18 mouse cellular contexts compared by ENCODE assay signal in genomic region chr10:51975587-51975986, GRCm38 (mm10). TPM values are rescaled to one million over a fixed set of nuclear protein-coding genes. Genes with fewer than 3 reads are reported as not detected.
"Had no signal": no experiment of that assay in that cellular context is flagged by ENCODE, and none has a peak within 500 bp of the region (broad histone marks: within the 10 kb centered on the region; RNA-seq: fewer than 3 reads in every experiment).

No protein-coding gene starts in this region.

- H3K27me3 ChIP-seq: neural tube, embryonic 12.5 days; neural tube, embryonic 13.5 days; neural tube, embryonic 15.5 days; stomach, embryonic 15.5 days had no signal

- H3K4me3 ChIP-seq: neural tube, embryonic 12.5 days; neural tube, embryonic 13.5 days; neural tube, embryonic 15.5 days; stomach, embryonic 15.5 days had no signal

- H3K4me2 ChIP-seq: neural tube, embryonic 12.5 days; neural tube, embryonic 13.5 days; neural tube, embryonic 15.5 days; stomach, embryonic 15.5 days had no signal

- H3K4me1 ChIP-seq: neural tube, embryonic 12.5 days; neural tube, embryonic 13.5 days; neural tube, embryonic 15.5 days; stomach, embryonic 15.5 days had no signal

- H3K9me3 ChIP-seq: neural tube, embryonic 12.5 days; neural tube, embryonic 13.5 days; neural tube, embryonic 15.5 days; stomach, embryonic 15.5 days had no signal

- DNase-seq: retina, postnatal 1 day; right cerebral cortex, postnatal 14 days; right cerebral cortex, postnatal 25 days; right cerebral cortex, postnatal 4 days; spleen, adult 18-20 months; thymus, adult 18-20 months; thymus, adult 2 months; thymus, postnatal 25 days; thymus, postnatal 36 days; thymus, postnatal 4 days had no signal

- H3K36me3 ChIP-seq: neural tube, embryonic 12.5 days; neural tube, embryonic 13.5 days; neural tube, embryonic 15.5 days; stomach, embryonic 15.5 days had no signal

- H3K27ac ChIP-seq: neural tube, embryonic 12.5 days; neural tube, embryonic 13.5 days; neural tube, embryonic 15.5 days; stomach, embryonic 15.5 days; stomach, postnatal 0 days had no signal

RNA-seq across cellular contexts. Expression of gene Vgll2, which starts 46.7 kb away (rescaled TPM):
- polyA plus RNA-seq: small intestine, adult 2 months; spleen, adult 2 months; testis, adult 2 months had no signal
